ENCODE assay signal across 23 mouse cellular contexts in genomic region chr13:109268659-109269322, GRCm38 (mm10).
"Had no signal": no experiment of that assay in that cellular context is flagged by ENCODE, and none has a peak within 500 bp of the region (broad histone marks: within the 10 kb centered on the region; RNA-seq: fewer than 3 reads in every experiment).

No protein-coding gene starts in this region.

- DNase-seq: gastrocnemius, postnatal 10 days; gastrocnemius, postnatal 25 days; heart, adult 18-20 months; heart, postnatal 10 days; heart, postnatal 4 days; kidney, adult 18-20 months; kidney, adult 8-10 months; kidney, postnatal 10 days; kidney, postnatal 25 days; kidney, postnatal 4 days; liver; liver, embryonic 13.5 days had no signal

- H3K27me3 ChIP-seq: heart, embryonic 12.5 days; hindbrain, embryonic 12.5 days; limb, embryonic 12.5 days; liver, embryonic 13.5 days had no signal

- H3K36me3 ChIP-seq: heart, embryonic 10.5 days; heart, embryonic 12.5 days; hindbrain, embryonic 10.5 days; hindbrain, embryonic 12.5 days; limb, embryonic 10.5 days; limb, embryonic 12.5 days; liver, embryonic 13.5 days had no signal

- H3K4me1 ChIP-seq: heart, embryonic 10.5 days; heart, embryonic 12.5 days; liver, embryonic 13.5 days had no signal

- H3K4me3 ChIP-seq: gastrocnemius, adult 2 months; heart, embryonic 10.5 days; heart, embryonic 12.5 days; hindbrain, embryonic 10.5 days; hindbrain, embryonic 12.5 days; left cerebral cortex, adult 2 months; limb, embryonic 10.5 days; limb, embryonic 12.5 days; liver, embryonic 13.5 days had no signal

- H3K27ac ChIP-seq: gastrocnemius, adult 2 months; heart, embryonic 10.5 days; hindbrain, embryonic 10.5 days; hindbrain, embryonic 12.5 days; hindbrain, embryonic 14.5 days; hindbrain, postnatal 0 days; left cerebral cortex, adult 2 months; limb, embryonic 10.5 days; limb, embryonic 12.5 days; liver, embryonic 13.5 days had no signal

- H3K9ac ChIP-seq: heart, embryonic 12.5 days; hindbrain, embryonic 12.5 days; hindbrain, embryonic 14.5 days; limb, embryonic 12.5 days; liver, embryonic 13.5 days had no signal

- H3K9me3 ChIP-seq: heart, embryonic 10.5 days; heart, embryonic 12.5 days; hindbrain, embryonic 10.5 days; hindbrain, embryonic 12.5 days; limb, embryonic 10.5 days; limb, embryonic 12.5 days; liver, embryonic 13.5 days had no signal

- H3K4me2 ChIP-seq: heart, embryonic 12.5 days; hindbrain, embryonic 12.5 days; hindbrain, embryonic 14.5 days; limb, embryonic 12.5 days; liver, embryonic 11.5 days; liver, embryonic 13.5 days had no signal
